Mouse (Mus musculus) megakaryocyte-erythroid progenitor cell, adult 5-6 weeks (primary cell): ENCODE results near the gene Dpy19l3. TPM values are rescaled to one million over a fixed set of nuclear protein-coding genes. Genes with fewer than 3 reads are reported as not detected.

ENCODE experiments used
- ATAC-seq: replicated peaks from 2 replicates; pipeline ENCODE4 v1.8.0; 2016; ENCODE audit warnings: mild to moderate bottlenecking, inconsistent platforms; ENCODE audit not compliant: severe bottlenecking, poor library complexity, low FRiP score, low TSS enrichment
- total RNA-seq, 2 experiments: library from RNA; stranded (forward) in 1 of 2; stranded (reverse) in 1 of 2; fragments of 200-1000, 215-1000 nt in 1 of 2; fragments of >200 nt in 1 of 2; fragmentation: Nextera tagmentation in 1 of 2; gene quantifications; 2 replicates each; pipeline ENCODE4 v1.2.3; 2014 to 2017

Dpy19l3 gene
- total RNA-seq (2014; fragmentation: Nextera tagmentation) = 12.3 and 15.0 TPM in 2 replicates
- 8.1 and 11.0 TPM in 2 replicates for total RNA-seq (2017)

DNA sequence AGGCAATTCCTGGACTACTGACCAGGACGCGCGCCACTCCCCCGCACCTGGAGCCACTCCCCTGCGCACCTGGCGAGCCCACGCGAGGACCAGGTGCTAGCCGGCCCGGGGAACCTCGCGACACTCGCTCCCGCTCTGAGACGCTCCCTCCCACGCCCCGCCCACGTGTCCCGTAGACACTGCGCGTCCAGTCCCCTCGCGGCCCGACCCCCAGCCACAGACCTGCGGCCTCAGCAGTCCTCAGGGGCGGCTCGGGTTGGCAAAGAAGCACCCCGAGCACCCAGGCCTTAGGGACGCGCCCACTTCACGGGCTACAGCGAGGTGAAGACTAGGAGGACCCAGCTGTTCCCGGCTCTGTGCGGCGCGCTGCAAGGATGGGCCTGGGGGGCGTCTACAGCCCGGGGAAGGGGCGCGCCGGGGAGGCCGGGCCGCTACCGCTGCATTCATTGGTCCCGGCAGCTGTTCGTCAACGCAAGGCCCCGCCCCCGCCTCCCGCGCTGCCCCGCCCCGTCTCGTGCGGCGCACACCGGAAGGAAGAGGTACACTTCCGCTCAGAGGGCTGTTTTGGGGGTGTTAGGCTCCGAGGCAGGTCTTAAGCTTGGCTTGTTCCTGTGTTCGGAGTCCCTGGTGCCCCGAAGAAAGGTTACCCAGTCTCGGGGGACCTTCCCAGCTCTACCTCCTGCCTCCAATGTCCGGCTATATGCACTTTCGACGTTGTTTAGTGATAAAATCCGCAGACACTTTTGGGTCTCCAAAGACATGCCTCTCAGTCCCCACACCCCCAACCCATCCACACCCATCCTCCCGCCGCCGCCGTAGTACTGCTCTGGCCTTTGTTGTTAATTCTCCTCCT, at the start of gene Dpy19l3:
Dpy19l3 (minus strand) TSS at position 422 of the 853 bp plus-strand sequence.
- peak; percentile 90 for ATAC-seq

- peak; percentile 96 for ATAC-seq
Observed at GRCm38 (mm10) chr7:35802906-35803595, 48.8 kb upstream of the Dpy19l3 start, which contains the start of gene Zfp507. TSS of gene Zfp507 (minus strand) at chr7:35803003.

DNA sequence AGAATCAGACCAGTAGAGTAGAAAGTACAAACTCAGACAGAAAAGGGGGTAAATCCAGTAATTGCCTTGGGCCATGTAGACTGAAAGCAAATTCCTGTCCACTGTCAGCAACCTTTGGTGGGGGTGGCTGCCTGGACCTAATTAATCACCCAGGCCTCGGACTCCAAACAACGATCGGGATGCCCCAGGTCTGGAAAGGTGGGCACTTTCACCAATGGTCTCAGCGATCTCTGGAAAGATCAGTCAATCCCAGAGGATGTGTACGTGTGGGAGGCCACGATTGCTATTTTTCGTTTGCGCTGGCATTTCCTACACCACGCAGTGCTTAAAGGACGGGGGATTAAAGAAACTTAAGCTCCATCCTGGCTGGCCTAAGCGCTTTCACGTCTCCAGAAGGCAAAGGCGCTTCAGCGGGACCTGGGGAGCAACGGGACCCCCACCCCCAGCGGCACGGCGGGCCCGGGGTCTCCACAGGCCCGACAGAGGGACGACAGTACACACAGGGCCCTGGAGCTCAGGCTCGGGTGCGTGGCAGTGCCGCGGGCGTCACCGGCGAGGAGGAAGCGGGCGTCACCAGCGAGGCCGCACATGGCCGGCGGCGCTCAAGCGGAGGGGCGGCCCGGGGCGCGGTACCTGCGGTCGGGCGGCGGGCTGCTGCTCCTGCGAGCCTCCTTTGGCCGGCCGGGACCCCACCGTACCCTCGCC, 48.1 kb upstream of the Dpy19l3 start:
- peak; percentile 56 for ATAC-seq

GRCm38 (mm10) chr7:35796123-35796522, 41.9 kb upstream of the Dpy19l3 start:
- ATAC-seq = no peak

- ATAC-seq = no peak
Observed at GRCm38 (mm10) chr7:35794145-35794664, 40.0 kb upstream of the Dpy19l3 start.

DNA sequence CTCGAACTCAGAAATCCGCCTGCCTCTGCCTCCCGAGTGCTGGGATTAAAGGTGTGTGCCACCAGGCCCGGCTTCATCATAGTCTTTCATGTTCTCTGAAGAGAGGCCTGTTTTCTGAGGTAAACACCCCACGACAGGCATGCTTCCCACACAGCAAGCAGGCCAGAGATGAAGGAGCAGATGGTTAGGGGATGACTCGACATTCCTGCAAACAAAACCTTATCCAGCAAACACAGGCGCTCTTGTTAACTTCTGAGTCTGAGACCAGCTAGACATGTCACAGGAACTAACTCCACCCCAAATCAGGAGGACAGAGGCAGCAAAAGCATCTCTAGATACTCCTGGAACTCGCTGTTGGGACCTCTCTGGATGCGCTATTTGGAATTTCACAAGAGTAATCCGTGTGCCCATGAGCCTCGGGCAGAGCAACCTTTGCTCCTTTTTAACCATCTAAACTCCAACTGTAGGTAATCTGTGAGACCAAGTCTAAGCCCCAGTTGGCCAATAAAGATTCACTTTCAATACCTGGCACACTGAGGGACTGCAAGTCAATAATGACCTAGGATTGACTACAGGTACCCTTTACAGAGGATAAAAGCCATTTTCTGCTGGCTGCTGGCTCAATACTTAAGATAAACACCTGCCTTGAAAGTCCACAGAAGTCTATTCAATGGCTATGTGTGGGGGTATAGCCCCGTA, 38.0 kb upstream of the Dpy19l3 start:
- ATAC-seq = peak; percentile 69

GRCm38 (mm10) chr7:35790926-35791325, 36.7 kb upstream of the Dpy19l3 start:
- no peak for ATAC-seq

- ATAC-seq = no peak
Observed at GRCm38 (mm10) chr7:35790201-35790600, 35.9 kb upstream of the Dpy19l3 start.

DNA sequence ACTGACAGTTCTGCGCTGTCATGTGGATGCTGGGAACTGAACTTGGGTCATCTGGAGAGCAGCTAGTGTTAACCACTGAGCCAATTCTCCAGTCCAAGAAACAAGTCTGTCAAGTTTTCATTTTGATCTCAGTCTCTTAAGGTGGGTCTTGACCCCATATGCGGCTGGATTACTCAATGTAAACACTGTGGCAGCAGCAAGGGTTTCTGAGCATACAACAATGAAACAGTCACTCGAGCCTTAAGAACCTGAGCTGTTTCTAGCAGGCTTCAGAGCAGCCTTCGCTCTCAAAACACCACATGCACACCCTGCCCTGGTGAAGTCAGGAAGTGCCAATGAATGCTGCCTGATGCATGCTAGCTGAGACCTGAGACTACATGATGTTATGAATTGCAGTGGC, 31.3 kb upstream of the Dpy19l3 start:
- no peak for ATAC-seq

DNA sequence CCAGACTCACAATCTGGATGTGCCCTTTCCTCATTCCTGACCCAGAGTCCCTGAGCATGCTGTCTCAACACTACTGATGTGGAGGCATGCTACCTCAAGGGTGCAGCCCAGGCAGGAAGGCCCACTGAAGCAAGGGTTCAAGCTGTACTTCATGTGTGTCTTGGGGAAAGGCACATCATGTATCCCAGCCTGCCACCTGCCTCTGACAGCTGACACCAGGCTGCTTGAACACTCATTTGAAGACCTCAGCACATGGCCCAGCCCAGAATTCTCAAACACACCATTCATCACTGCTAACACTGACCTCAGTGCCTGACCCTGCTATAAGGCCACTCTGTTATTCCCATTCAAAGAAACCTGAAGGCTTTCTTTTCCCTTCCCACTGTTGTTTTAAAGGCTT, 28.0 kb upstream of the Dpy19l3 start:
- ATAC-seq = no peak

- no peak for ATAC-seq
Observed at GRCm38 (mm10) chr7:35774127-35774526, 19.9 kb upstream of the Dpy19l3 start.

GRCm38 (mm10) chr7:35772347-35772746, 18.1 kb upstream of the Dpy19l3 start:
- no peak for ATAC-seq

DNA sequence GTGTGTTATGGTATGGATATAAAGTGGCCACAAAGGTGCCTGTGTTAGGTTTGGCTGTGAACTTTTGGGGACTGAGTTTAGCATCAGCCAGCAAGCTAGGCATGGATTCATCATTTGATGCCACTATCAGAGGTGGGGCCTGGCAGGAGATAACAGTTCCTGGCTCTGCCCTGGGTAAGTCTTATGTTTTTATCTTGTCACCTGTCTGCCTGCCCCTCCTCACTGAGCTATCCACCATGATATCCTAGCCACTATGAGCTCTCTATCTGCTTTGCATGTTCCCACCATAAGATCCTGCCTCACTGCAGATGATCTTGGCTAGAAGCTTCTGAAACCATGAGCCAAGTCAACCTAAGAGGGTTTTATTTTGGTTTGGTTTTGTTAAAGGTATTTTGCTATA, 16.9 kb upstream of the Dpy19l3 start:
- ATAC-seq = no peak; the same call in 1 of the 2 replicates

GRCm38 (mm10) chr7:35770122-35770521, 15.9 kb upstream of the Dpy19l3 start:
- ATAC-seq = no peak

DNA sequence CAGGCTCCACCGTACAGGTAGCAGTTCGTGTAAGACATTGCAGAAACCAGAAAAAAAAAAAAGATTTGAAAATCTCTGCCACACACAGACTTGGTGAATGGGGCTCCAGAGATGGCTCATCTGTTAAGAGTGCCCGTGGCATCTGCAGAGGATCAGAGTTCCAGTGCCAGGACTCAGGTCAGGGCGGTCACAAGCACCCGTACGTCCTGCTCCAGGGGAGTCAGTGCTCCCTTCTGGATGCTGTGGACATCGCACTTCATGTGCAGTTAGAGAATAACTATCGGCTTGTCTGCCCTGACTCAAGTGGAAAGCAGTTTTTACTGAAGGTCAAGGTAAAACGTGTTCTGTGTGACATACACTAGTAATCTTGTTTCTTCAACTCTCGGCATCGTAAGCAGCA, 10.2 kb upstream of the Dpy19l3 start:
- ATAC-seq = no peak

DNA sequence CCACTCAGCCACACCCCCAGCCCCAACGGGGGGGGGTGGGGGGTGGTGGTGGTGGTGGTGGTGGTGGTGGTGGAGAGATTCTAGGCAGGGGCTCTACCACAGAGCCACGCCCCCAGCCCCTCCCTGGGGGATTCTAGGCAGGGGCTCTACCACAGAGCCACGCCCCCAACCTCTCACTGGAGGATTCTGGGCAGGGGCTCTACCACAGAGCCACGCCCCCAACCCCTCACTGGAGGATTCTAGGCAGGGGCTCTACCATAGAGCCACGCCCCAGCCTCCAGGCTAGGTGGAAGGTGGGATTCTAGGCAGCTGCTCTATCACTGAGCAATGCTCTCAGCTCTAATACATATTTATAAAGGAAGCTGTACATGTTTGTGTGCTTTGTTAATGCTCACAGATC, 7.5 kb upstream of the Dpy19l3 start:
- no peak for ATAC-seq

DNA sequence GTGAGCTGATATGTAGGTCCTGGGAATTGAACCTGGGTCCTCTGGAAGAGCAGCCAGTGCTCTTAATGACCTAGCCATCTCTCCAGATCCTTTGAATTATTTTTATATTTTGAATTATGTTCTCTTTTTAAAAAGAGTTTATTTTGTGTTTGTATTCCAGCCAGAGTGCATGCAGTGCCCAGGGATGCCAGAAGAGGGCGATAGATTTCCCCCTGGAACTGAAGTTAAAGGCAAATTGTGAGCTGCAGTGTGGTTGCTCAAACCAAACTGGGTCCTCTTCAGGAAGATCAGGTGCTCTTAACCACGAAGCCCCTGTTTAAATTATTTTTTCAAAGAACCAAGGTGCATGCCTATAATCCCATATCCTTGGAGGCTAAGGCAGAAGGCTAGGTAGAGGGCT, 5.3 kb upstream of the Dpy19l3 start:
- ATAC-seq = no peak

- 0 out of 2 replicates have a peak, but pooled peaks have one; percentile 28 for ATAC-seq
Observed at GRCm38 (mm10) chr7:35756510-35757440, 2.5 kb upstream of the Dpy19l3 start.
